Mouse (Mus musculus): ENCODE results near the gene Efna1.
A peak's percentile ranks its signal among the peaks of the same experiment; 100 is the strongest.

Gene Efna1

GRCm38 (mm10) chr3:89279153-89279890 lies 1.6 kb downstream of the Efna1 start:
- DNase-seq (ENCODE audit: low read depth, low spot score): peak; percentile 87

GRCm38 (mm10) chr3:89278643-89279042 lies 2.3 kb downstream of the Efna1 start:
- no peak for DNase-seq (ENCODE audit: low read depth, low spot score)

GRCm38 (mm10) chr3:89278107-89278506 lies 2.8 kb downstream of the Efna1 start:
- DNase-seq (ENCODE audit: low read depth, low spot score): no peak

- no peak for DNase-seq (ENCODE audit: low read depth, low spot score)
Observed at GRCm38 (mm10) chr3:89277281-89278021, 3.5 kb downstream of the Efna1 start.

- DNase-seq (ENCODE audit: low read depth, low spot score): no peak
Observed at GRCm38 (mm10) chr3:89276061-89276460, 4.9 kb downstream of the Efna1 start.

- DNase-seq (ENCODE audit: low read depth, low spot score): no peak
Observed at GRCm38 (mm10) chr3:89271760-89272159, 9.2 kb downstream of the Efna1 start.

- no peak for DNase-seq (ENCODE audit: low read depth, low spot score)
Observed at GRCm38 (mm10) chr3:89270891-89271290, 10.1 kb downstream of the Efna1 start.

GRCm38 (mm10) chr3:89270051-89270755 lies 10.7 kb downstream of the Efna1 start, which contains the start of gene Slc50a1:
Slc50a1 (minus strand) TSS chr3:89270570.
- peak; percentile 85 for DNase-seq (ENCODE audit: low read depth, low spot score)

GRCm38 (mm10) chr3:89268916-89269315 lies 12.0 kb downstream of the Efna1 start:
- DNase-seq (ENCODE audit: low read depth, low spot score): no peak

- DNase-seq (ENCODE audit: low read depth, low spot score): peak; percentile 90
Observed at GRCm38 (mm10) chr3:89266439-89266893, 14.5 kb downstream of the Efna1 start.

GRCm38 (mm10) chr3:89262417-89262816 lies 18.5 kb downstream of the Efna1 start:
- no peak for DNase-seq (ENCODE audit: low read depth, low spot score)

GRCm38 (mm10) chr3:89260211-89260610 lies 20.7 kb downstream of the Efna1 start:
- no peak for DNase-seq (ENCODE audit: low read depth, low spot score)

GRCm38 (mm10) chr3:89259076-89259475 lies 21.9 kb downstream of the Efna1 start, which contains the start of gene Dpm3:
Dpm3 (plus strand) TSS chr3:89259358.
- no peak for DNase-seq (ENCODE audit: low read depth, low spot score)

- DNase-seq (ENCODE audit: low read depth, low spot score): no peak
Observed at GRCm38 (mm10) chr3:89256177-89256576, 24.8 kb downstream of the Efna1 start.

- DNase-seq (ENCODE audit: low read depth, low spot score): no peak
Observed at GRCm38 (mm10) chr3:89254994-89255393, 25.9 kb downstream of the Efna1 start.

GRCm38 (mm10) chr3:89251365-89251895 lies 29.5 kb downstream of the Efna1 start:
- DNase-seq (ENCODE audit: low read depth, low spot score): peak; percentile 94

- DNase-seq (ENCODE audit: low read depth, low spot score): peak; percentile 87
Observed at GRCm38 (mm10) chr3:89250435-89251040, 30.4 kb downstream of the Efna1 start.

GRCm38 (mm10) chr3:89247466-89247865 lies 33.5 kb downstream of the Efna1 start:
- DNase-seq (ENCODE audit: low read depth, low spot score): peak; percentile 10

- peak; percentile 94 for DNase-seq (ENCODE audit: low read depth, low spot score)
Observed at GRCm38 (mm10) chr3:89246261-89247100, 34.5 kb downstream of the Efna1 start, which contains the start of gene Trim46. Trim46 (minus strand) TSS chr3:89246309.

GRCm38 (mm10) chr3:89245688-89246171 lies 35.2 kb downstream of the Efna1 start, which contains the start of gene Krtcap2:
Krtcap2 (plus strand) TSS chr3:89245966.
- DNase-seq (ENCODE audit: low read depth, low spot score): peak; percentile 92

All from A20 (cell line).